Mouse (Mus musculus): ENCODE measurements around the gene Reln.

The Reln gene

DNA sequence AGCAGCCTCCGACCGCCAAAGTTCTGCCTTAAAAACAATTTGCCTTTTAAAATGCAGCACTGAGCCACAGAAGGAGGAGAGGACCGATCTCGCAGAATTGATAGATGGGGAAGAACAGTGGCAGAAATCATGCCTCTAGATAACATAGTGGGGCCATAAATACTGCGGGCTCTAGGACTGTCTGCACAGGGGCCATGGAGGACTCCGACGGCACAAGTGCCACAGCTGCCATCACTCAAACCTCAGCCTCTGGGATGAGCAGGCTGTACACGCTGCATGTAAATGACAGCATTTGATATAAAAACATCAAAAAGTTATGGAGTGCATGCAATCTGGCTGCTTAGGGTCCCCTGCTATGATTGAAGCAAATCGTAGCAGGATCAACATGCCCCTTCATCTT lies 227.6 kb downstream of the Reln start:
- DNase-seq (ENCODE audit: low read depth), result no peak

DNA sequence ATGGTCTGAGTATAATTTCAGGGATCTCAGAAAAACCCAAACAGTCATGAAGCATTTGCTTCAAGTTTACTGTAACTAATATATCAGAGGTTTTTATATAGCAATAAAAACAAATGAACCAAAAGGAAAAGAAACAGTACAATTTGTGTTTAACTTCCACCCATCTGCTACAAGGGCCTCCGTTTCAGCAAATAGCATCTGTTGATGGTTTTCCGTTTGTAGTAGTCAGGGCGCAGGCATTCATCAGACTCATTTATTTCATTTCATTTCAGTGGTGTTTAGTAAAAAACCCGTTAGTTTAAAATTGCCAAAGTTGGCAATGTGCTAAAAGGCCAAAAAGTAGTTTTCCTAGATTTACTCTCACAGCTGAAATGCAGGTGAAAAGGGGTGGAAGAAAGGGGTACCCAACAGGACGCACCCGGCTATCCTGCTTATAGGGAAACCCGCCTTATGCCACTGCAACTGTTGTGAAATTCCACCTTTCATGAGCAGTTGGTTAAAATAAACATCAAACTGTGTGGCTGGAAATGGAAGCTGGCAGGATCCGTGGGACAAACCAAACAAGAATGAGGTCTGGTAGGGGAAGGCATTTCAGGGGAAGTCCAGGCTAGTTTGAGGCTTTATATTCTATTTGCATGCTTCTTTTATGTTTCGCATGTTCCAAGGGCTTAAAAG lies 237.6 kb downstream of the Reln start:
- no peak for DNase-seq (ENCODE audit: low read depth)

DNA sequence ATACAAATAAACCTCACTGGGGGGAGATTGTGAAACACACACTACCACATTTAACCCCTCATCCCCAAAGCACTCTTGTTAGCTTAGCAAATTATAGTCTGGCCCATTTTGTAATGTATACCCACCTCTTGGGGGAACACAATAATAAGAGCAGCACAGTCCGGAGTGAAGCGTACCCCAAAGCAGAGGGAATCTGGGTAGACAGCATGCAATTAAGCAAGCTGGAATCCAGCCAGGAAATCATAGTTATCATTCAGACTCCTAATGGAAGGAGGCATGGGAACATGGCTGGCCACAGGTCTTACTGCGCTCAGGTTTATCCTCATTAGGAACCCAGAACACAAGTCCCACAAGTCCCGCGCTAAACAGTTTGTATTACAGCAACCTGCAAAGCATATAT lies 249.5 kb downstream of the Reln start:
- no peak for DNase-seq (ENCODE audit: low read depth)

DNA sequence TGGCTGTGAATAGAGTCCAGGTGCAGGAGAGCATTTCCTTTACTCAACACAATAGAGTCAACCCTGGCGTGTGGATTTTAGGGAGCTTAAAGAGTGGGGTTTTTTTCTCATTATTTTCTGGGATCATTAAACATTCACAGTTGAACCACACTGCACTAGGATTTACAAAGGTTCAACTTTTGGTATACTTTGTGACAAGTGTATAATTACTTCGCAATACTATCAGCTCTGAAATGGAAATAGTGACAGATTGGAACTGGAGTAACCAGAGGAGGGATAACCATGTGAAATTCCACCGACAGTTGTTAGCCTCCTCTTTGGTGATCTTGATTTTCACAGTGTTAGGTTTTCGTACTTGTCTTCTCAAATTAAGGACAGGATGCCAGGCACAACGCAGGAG lies 250.5 kb downstream of the Reln start:
- DNase-seq (ENCODE audit: low read depth), result no peak

DNA sequence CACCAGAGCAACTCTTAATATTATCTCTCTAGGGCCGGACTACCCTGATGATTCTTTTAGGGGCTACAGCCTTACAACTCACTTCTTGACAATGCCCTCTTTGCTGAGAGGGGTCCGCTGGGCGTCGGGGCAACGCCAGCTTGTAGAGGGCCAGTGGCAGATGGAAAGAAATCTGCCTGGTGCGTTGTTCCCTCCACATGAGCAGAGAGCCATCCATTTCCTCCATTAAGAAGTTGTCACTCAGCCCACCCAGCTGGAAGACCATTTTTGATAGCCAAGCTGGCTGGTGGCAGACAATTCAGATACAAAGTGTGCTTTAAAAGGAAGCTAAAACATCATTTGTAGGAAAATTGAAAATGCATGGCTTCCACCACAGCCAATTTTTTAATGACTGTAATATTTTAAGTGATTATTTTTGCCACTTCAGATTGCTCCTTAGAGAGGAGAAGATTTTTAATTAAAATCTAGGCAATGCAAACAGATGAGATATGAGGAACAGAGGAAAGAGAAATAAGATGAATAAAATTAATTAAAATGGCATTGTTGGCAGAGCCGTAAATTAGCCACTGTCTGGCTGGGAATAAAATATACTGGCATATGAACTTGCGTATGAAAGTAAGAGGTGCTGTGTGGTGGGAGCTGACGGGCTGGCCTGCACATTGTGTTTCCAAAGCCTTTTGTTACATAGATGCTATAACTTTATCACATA lies 251.2 kb downstream of the Reln start:
- no peak for DNase-seq (ENCODE audit: low read depth)

DNA sequence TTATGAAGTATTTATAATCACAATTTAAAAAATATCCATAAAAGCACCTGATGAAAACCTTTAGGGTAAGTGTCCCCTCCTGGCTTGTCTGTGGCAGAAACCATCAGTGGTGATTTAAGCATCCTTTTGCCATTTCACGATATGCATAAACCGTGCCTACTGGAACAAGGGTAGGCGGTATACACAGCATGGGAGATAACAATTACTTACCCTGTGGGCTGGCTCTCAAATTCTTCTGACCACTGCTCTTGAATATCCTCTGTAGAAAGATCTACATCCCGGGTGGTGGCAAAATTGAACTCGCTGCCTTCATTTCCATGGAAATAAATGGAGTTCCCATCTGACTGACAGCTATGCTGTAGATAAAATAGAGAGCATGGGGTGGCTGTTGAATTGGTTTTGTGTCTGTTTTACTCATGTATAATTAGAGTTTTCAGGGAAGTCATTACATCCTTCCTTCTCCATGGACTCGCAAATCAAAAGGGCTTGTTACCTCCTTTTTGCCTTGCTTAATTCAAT lies 264.0 kb downstream of the Reln start:
- no peak for DNase-seq (ENCODE audit: low read depth)

DNA sequence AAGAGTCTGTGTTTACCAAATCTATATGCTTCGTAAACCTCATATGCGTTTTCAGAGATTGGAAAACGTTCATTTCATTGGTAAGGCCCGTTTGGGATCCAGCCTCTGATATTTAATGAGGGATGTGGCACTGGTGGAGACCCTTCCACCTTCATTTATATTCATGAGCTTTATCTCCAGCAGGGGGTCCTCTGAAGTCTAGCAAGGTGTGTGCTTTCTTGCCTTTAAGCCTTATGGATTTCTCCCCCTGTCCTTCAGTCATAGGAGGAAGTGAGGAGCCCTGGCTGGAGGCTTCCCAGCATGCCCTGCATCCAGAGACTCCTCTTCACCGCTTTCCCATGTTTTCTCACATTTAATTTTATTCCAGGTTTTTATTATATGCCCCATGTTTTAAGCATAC lies 269.5 kb downstream of the Reln start:
- no peak for DNase-seq (ENCODE audit: low read depth)

DNA sequence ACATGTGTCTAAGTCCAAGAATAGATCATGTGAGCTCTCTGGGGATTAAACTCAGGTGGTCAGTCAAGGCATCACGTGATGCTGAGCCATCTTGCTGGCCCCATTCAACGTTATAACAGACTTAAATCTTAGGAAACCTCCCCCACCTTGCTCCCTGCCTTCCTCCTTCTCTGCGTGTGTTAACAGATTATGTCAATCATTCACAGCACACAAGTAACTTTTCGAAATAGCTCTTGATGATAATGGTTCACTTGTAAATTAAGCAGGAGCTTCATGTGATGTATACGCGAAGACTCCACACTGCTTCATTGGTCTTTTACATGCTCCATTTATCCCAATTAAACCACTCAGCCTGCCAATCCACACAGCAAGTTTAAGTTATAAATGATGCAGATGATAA lies 271.9 kb downstream of the Reln start:
- no peak for DNase-seq (ENCODE audit: low read depth)

DNA sequence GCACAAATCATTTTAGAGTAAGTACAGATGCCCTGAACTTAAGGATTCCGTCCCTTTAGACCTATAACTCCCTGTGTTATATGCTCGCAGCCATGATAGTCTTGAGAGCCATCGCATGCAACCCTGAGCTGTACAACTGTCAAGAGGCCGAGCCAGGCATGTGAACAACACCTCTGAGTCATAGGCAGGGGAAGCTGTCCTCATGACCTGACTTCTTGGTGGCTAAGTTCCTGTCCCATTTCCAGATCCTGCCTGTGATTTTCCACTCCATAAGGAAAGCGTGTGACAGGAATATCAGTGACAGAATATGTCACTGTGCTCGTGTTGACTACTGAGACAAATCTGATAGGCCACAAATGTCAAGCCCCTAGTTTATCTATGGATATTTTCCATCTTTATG lies 285.3 kb downstream of the Reln start:
- no peak for DNase-seq (ENCODE audit: low read depth)

DNA sequence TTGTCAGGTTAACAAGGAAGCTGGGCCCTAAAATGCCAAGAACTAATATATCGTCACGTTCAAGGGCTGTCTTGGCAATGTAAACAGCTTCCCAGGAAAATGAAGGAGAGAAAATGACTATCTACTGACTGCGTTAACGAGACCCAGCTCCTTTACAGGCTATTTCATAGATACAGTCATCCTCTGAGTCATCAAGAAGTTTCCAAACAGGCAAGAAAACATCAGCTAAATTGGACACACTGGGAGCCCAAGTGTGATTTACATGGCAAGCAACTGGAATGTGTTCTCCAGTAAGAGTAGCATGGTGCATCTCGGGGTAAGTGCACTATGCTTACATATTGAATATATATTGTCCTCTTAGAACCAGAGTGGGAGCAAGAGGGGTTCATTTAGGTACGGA lies 302.7 kb downstream of the Reln start:
- DNase-seq (ENCODE audit: low read depth), result no peak

DNA sequence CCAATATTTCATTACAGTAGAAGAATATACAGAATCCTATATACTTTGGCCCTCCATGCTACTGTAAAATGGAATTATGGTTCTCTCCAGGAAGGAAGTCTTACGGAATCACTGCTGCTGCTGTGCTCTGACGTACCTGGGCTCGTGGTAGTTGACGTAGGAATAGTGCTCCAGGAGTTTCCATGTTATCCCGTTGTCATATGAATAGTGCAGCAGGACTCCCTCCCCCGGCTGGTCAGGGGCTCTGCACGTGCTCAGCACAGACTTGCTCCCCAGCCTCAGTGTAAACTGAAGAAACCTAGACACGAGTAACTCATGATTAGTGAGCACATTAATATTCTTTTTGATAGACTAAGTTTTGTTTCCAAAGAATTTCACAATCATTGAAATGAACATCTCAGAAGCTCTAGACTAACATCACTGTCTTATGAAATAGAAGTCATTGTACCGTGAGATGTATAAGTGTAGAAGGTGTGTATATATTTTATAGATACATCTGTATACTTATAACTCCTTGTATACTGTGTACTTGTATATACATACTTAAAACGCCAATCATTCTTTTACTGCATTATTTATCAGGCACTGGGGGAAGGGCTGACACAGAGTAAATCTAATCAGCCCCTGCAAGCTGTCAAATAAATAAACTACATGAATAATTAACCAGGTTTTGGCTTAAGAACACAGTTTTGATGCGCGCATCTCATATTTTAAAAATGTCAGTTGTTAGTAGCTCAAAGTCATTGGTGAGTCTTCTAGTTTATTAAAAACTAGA lies 304.9 kb downstream of the Reln start:
- DNase-seq (ENCODE audit: low read depth), result no peak

DNA sequence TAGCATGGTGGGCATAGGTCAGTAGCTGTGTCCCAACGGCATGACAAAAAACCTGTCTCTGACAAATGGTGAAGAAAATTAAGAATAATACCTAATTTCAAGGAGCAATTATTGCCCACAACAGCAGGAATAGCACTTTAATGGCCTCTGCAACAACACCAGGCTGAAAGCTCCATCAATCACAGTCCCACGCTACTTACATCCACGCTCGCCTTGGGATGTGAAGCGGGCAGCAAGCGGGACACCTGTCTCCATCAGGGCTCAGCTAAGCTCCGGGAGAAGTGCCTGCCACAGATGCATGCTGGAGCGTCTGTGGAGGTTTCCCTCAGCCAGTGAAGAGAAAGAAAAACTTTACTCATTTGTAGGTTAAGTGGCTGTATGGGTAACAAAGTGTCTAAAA lies 309.3 kb downstream of the Reln start:
- DNase-seq (ENCODE audit: low read depth), result no peak

DNA sequence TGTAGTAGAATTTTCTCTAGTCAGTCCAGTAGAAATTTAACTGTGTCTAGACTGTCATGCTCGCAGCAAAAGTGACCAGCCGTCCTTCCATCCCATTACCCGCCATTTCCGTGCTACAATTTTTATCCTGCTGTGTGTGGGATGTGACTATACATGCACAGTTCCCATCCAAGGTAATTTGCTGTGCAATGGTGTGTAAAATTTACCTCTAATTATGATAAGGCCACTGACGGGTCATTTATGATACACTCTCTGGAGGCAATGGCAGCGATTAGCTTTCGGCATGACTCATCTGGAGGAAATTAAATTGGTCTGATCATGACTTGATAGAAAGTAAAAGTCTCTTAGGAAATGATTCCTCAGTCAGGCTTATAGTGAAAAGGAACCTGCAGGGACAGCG lies 311.5 kb downstream of the Reln start:
- no peak for DNase-seq (ENCODE audit: low read depth)

DNA sequence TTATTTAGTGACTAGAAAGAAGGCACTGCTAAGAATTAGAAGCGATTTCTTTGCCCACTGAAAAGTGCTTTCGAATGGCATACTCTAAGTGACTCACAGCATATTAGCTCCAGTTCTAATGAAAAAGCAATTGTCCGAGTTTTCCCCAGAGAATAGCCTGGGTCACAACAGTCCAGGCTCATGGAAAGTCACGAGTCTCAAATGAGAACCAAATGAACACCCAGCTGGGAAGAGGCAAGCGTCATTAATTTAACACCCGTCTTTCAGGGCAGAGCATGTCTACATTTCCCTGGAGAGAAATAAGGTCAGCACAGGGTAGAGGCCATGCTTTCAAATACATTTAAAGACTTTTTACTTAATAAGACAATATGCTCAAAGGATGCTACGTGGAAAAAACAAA lies 312.8 kb downstream of the Reln start:
- no peak for DNase-seq (ENCODE audit: low read depth)

DNA sequence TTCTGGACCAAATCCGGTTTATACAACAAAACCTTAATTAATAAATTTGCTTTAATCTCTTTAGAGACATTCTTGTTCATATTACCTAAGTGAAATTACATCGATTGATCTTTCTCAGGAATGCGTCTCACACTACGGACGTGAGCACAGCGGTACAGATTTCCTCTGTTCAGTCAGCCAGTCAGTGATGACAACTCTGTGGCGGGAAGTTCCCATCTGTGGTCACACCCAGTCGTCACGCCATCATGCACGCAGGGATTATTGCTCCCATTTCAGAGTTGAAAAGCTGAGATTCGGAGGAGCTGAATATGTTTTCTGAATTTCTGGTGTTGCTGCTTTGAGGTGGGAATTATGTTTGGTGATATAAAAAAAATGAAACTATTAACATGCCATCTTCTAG lies 316.1 kb downstream of the Reln start:
- no peak for DNase-seq (ENCODE audit: low read depth)

DNA sequence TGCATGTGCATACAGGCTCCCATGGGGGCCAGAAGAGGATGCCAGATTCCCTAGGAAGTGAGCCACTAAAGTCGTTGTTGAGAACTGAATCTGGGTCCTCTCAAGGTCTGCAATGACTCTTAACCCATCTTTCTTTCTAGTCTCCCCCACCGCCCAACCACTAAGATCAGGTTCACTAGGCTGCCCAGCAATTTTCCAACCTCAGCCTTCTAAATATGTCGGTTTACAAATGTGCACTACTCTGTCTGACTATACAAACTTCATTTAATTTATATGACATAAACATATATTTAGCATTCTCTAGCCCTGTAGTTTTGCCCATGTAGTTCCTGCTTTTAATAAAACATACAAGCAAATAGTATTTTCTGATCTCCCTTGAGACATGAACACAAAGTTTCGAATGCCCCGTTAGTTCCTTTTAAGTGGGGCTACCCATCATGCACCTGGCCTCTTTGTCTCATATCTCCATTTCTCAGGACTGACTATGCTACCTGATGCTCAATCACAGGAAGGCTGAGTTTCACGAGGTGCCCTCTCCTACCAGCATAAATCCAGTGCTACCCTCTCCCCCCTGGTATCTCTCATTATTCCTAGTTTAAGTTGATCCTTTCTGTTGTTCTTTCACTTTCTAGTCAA lies 317.1 kb downstream of the Reln start:
- no peak for DNase-seq (ENCODE audit: low read depth)

DNA sequence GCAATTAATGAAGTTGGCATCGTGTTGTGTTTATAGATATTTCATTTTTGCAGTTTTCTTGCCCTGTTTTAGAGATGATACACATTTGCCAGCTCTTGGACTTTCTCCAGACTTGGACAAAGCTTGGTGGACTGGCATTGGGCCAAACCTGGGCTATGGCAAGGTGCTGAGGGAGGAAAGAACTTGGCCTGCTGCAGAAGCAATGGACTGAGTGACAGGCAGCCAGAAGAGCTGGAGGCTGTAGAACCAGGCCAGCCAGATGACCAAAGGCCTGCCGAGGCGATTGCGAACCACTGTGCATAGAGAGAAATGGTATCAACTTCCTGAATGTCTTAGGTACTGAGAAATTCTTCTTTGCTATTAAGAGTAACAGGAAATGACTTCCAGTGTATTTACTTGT lies 318.8 kb downstream of the Reln start:
- DNase-seq (ENCODE audit: low read depth), result no peak

DNA sequence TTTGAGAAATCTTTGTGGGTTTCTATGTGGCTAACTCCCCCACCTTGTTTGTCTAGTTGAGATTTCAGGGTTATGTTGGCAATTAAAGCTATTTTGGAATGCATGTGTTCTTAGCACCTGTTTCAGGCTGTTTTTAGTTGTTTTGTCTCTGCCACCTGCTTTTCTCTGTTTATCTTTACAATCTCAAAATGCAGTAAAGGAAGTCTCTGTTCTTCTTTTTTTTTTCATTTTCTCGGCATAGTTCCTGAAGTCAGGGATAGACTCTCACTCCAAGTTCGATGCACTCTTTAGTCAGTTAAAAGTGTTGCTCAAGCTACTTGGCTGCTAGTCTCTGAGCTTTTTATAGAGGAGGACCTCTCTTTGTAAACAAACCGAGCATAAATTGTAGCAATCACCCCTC lies 320.4 kb downstream of the Reln start:
- no peak for DNase-seq (ENCODE audit: low read depth)

DNA sequence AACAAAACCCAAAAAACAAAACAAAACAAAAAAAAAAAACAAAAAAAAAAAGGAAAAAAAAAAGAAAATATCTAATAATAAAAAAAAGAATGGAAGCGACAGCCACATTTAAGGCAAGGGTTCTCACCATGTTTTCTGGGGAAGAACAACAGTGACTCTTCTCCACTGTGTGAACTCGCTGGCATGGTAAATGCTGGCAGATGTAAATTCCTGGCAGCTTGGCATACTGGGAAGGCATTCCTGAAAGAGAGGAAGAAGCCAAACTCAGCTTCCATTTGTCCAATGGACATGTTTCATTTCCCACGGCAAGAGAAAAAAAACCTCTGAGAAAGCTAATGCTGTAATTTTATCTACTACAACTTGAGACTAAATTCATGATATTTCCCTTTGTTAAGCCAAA lies 326.6 kb downstream of the Reln start:
- DNase-seq (ENCODE audit: low read depth), result no peak

DNA sequence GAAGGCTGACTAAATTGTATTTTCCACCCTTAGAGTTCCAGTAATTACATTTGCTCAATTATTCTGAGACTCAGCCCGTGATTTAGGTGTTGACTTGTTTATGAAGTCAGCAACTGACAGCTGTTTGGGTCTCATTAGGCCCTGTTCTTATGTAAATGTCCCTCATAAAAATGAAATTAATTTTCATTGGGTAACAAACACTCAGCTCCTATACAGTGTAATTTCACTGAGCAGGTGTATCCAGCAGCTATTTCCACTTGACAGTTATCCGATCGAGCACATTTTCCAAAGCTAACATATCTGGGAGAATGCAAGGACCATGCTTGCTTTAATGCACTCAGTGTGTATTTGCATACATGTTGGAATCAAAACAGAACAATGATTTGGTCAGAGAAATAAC lies 330.0 kb downstream of the Reln start:
- no peak for DNase-seq (ENCODE audit: low read depth)

DNA sequence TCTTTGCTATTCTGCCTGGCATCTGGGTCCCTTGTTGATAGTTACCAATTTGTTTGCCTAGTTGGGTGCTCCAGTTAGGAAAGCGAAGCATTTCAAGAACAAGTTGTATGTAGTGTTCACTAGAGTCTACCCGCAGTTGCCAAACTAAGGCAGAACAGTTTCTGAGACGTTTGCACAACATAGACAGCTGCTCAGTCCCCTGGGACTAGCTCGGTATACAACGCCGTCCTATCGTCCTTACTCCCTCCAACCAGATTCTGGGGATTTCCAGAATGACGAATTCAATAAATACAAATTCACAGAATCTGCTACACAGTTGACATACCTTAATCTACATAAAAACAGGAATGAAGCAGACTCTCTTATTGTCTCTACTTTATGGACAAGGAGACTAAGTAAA lies 335.4 kb downstream of the Reln start:
- no peak for DNase-seq (ENCODE audit: low read depth)

DNA sequence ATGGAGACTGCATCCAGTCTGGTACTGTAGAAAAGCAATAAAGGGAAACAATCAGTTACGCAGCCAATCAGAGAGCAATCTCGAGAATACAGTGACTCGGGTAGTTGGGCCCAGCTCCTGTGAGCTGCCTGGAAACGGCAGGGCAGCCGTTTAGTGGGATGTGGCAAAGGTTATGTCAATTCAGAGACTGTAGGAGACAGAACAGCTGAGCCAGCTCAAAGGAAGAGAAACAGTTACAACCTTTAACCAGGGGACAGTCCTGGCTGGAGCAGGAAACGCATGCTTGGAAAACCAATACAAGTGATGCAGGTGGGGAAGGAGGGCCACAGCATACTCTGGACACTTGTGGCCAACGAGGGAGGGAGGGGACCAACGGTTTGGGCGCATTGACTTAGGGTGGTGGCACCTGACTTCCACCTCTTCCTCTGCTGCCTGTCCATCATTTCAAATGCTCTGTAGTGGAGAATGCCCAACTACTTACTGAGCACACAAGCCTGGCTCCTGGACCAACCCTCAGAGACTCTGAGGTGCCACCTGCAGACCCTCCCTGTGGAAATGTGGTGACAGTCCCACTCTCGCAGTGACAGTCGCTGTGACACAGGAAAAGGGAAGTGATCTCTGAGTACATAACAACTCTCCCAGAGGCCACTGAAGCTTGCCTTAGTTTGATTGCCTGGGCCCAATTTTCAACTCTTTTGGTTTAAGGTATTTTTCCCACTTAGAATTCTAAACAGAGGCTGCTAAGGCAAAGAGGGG lies 337.0 kb downstream of the Reln start:
- no peak for DNase-seq (ENCODE audit: low read depth)
